Mouse (Mus musculus) small intestine, adult 2 months (tissue): ENCODE measurements around the gene Med17.

ENCODE experiments used
- CTCF ChIP-seq: fragments of 200-500 bp; IDR thresholded peaks from 2 replicates; pipeline ENCODE4 v1.5.1; 2012; ENCODE audit warnings: low read depth, mild to moderate bottlenecking, control low read depth, inconsistent platforms, low read length, moderate library complexity, mixed read lengths; ENCODE audit not compliant: insufficient replicate concordance, insufficient read length; ENCODE audit errors: extremely low read depth
- POLR2A ChIP-seq: fragments of 200-500 bp; IDR thresholded peaks from 2 replicates; pipeline ENCODE4 v1.6.1; 2012; ENCODE audit warnings: low read depth, mild to moderate bottlenecking, control low read depth, inconsistent platforms, low read length, moderate library complexity

GRCm38 (mm10) chr9:15240006-15240405, 39.7 kb downstream of the Med17 start:
- TF ChIP-seq CTCF: no peak
- no peak for TF ChIP-seq POLR2A
